Mouse (Mus musculus): ENCODE measurements around the gene Zfyve19. TPM values are rescaled to one million over a fixed set of nuclear protein-coding genes. Genes with fewer than 3 reads are reported as not detected.

The Zfyve19 gene
- total RNA-seq, 2 experiments from 2014 or later = 0.58 to 12.6 TPM

DNA sequence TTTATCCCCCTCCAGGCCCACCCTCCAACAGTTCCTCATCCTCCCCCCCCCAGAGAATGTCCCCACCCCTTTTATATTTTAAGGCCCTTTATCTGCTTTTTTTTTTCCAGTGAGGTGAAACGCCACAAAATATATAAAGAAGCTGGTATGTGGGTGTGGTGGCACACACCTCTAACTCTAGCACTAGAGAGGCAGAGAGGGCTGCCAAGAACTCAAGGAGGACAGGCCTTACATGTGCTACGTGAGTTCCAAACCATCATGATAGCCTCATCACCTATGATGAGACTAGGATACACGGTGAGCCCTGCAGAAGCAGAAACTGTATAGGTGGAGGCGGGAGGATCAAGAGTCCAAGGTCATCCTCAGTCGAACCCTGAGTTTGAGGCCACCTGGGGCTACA is 17.4 kb upstream of the Zfyve19 start:
- ATAC-seq (replicated peaks; ENCODE audit: low FRiP score, poor library complexity, severe bottlenecking) = no peak

DNA sequence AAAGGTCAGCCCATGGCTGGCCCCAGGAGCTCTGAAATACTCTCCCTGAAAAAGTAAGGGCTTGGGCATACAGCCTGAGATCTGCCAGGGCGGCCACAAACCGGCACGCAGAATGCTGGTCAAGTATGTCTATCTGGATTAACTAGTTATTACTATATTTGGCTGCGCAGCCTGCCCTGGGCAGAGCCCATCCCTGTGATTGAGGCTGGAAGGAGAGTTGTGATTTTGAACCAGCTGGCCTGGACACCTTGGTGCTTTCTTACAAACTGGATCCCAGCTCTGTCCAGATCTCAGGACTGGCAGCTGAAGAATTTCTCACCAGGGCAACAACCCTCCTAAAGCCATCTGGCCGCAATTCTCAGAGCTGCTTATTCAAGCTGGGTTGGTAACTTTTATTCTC is 14.3 kb upstream of the Zfyve19 start:
- ATAC-seq (replicated peaks; ENCODE audit: low FRiP score, poor library complexity, severe bottlenecking) = no peak

DNA sequence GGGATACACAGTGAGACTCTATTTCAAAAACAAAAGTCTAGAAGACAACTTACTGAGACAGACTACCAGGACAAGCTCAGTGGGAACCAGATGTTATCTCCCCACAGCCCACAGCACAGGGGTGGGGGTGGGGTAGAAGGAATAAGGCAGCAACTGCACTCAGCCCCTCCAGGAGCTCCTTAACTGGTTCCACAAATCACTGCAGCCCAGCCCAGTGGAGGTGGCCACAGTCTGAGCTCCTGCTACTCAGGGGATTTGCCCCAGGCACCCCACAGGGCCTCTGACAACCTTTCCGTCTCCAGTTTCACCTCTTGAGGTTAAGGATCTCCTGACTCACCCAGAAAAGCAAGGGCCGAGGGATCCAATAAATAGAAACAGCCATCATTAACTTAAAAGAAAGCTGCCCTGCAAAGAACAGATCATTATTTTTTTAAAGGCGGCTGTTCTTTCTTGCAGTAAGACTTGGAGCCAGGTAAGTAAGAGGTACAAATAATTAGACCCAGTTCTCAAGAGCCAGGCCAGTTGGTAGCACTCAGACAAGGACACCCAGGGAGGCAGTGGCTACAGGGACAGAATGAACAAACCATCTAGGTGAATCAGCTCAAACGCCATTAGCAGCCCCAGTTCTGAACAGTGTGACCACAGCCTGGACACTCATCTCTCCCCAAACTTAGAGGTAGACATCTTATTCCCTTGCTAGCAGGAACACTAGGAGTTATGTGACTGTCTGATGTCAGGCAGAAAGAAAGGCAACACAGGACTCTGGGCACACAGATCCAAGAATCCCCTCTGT is 11.9 kb upstream of the Zfyve19 start:
- no peak for ATAC-seq (replicated peaks; ENCODE audit: low FRiP score, poor library complexity, severe bottlenecking)

DNA sequence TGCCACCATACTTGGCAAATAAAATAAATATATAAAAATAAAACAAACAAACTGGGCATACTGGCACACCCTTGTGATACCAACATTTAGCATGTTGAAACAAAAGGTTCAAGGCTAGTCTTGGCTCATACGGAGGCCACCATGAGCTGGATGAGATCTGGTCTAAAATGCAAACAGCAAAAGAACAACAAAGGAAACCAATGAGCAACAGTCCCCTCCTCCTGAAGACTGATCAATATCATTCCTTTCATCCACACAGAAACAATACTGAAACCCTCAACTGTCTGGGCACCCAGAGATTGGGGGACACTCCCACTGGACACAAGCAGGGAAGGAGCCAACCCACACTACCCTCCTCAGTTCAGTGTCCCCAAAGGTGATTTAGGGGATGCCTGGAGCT is 10.9 kb upstream of the Zfyve19 start:
- ATAC-seq (replicated peaks; ENCODE audit: low FRiP score, poor library complexity, severe bottlenecking) = no peak

DNA sequence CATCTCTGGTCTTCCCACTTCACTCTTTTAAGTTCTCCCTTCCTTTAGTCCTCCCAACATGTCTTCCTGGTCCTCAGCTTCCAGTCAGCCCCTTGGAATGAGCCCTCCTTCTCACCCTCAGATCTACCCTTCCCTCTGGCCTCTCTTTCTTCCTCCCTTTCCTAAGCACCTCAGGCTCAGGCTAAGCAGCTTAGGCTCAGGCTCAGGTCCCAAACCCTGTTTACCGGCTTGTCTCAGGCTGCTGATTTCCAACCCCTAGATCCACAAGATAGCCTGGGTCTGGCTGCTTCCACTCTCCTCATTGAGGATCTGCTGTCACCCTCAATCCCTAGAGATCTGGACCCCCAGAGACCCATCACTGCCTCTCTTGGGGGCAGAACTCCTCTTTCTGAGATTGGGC is 10.4 kb upstream of the Zfyve19 start:
- no peak for ATAC-seq (replicated peaks; ENCODE audit: low FRiP score, poor library complexity, severe bottlenecking)

DNA sequence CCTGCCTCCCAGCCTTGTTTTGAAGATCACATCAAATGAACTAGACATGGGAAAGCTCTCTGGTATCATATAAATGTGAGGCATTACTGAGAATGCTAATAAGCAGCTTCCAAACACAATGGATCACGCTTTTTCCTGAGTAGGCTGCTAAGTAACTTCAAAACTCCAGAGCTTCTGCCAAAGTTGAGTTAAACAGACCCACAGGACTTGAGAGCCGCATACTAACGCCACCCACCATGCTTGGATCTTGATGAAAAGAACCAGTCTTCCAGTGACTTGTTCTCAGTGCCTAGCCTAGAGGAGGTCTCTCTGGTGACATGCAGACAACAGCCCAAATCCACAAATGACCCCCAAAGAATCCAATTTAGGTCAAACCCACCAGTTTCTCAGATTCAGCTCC is 9.5 kb upstream of the Zfyve19 start:
- ATAC-seq (replicated peaks; ENCODE audit: low FRiP score, poor library complexity, severe bottlenecking) = no peak

DNA sequence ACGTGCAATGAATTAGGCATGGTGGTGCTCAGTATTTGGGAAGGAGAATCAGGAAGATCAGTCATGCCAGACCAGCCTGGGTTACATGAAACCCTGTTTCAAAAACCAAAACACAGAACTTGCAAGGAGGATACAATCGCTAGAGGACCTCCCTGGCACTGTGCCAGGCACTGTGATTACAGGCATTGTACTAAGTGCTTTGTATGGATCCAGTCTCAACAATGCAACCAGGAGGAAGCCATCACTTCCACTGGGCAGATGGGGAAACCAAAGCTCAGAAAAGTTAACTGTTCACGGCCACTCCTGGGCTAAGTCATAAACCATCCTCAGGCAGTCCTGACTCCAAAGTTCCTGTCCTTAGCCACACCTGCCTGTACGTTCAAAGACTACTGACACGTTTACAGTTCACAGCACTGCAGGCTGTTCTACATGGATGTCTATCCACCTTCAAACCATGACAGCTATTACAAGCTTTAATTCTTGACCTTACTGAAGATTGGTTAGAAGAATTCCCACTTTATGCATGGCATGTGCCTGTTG is 5.4 kb upstream of the Zfyve19 start:
- ATAC-seq (replicated peaks; ENCODE audit: low FRiP score, poor library complexity, severe bottlenecking) = no peak

DNA sequence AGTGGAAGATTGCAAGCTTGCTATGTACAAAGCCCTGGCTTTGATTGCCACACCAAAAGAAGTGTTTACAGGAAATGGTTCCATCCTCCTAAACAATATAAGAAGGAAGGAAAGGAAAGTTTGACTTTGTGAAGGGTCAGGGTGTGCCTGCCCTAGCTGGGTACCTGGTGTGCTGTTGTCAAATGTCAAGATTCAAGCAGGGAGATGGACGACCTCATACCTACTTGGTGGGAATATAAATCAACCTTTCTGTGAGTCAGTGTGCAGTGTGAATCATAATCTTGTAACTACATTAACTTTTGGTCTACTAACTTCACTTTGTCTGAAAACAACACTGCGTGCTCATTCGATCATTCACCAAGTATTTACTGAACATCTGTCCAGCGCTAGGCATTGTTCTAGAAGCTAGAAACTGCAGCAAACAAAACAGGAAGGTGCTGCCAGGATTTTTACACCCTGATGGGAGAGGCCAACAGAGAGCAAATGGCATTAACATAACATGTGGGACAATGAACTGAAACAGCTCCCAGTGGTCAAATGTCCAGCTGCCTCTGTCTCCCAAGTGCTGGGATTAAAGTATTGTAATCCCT is 4.5 kb upstream of the Zfyve19 start:
- no peak for ATAC-seq (replicated peaks; ENCODE audit: low FRiP score, poor library complexity, severe bottlenecking)

DNA sequence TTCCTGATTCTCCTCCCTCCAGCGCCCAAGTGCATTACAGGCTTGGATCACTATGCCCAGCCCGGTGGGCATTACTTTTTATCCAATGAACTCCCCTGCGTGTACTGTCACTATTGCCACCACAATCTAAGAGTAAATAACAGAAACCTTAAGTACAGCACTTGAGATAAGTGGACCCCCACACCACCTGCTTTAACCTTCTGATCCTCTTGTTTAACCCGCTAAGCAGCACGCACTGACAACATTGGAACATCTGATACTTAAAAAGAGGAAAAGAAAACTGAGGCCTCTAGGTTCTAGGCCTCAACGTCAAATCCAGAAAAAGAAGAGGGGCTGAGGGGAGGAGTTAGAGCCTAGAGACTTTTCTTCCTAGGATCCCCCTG is 465 bp upstream of the Zfyve19 start:
- ATAC-seq (replicated peaks; ENCODE audit: low FRiP score, poor library complexity, severe bottlenecking) = 0 out of 2 replicates have a peak, but pooled peaks have one; percentile 6

DNA sequence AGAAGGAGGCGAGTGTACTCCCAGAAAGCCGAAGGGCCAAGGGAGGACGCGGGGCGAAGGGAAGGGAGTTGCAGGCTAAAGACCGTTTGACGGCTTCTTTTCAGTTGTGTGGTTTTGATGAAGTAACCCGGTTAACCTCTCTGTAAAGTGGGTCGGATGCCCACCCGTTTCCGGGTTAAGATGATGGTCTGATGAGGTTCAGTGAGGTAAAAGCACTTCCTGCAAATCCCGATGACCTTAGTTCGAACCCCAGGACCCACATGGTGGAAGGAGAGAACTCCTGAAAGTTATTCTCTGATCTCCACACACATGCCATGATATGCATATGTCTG is 725 bp downstream of the Zfyve19 start:
- ATAC-seq (replicated peaks; ENCODE audit: low FRiP score, poor library complexity, severe bottlenecking) = peak; percentile 62

DNA sequence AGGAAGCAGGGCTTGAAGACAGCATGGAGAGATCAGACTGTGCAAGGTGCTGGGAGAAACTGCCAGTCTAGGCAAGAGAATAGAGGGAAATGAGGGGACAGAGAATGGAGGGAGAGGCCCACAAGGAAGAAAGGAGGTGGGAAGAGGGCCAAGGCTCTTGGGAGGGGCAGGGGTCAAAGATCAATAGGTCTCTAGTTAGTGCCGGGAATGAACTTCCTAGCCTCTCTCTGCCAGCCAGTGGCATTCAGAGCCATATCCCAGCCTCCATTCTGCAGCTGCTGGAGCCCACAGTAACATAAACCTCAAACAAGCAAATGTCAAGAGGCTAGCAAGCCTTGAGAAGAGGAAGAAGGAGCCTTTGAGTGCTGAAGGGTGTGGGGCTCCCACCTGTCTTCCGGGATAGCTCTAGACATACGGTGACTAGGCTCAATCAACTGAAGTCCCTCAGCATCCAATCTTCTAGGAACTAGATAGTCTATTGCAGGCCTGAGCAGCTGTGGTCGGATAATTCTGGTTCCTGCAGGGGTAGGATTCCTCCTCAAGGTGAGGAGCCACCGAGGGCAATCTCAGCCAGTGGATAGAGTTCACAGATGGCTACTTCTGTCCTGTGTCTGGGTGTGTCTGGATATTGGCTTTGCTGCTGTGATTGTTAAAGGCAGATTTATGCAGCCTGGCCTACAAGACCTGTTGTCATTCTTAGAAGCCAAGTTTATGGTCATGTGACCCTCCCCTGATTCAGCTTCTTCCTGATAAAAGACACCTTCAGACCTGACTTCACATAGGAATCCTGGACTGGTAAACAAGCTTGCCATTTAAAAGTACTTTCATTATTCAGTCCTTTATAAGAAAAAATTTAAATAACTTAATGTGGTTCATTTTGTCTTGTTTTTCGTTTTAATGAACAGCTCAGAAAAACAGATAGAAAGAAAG is 21.6 kb downstream of the Zfyve19 start, which contains the start of gene Ppp1r14d:
Gene Ppp1r14d, minus strand, starts transcription at position 132 of the 930 bp plus-strand sequence.
- ATAC-seq (replicated peaks; ENCODE audit: low FRiP score, poor library complexity, severe bottlenecking) = no peak

DNA sequence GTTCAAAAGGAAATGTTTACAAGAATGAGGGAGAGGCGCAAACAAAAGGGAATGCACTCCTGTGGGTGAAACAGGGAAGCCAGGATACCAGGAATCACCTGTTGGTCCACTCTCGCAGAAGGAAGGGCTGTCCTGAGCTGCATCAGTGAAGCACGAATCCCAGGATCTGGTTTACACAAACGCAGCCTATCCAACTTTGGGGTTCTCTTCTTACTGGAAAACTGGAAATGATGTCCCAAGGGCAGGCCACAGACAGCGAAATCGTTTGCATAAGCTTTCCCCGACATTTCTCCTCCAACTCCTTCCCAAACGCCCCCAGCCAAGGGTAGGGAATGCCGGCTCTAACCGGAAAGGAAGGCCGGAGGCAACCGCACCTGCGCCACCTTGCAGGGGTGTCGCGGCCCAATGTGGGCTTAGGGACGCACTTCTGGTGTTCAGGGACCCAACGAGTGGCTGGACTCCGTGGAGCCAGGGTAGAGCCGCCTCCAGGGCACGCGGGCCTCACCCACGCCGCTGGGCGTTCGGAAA is 28.3 kb downstream of the Zfyve19 start:
- no peak for ATAC-seq (replicated peaks; ENCODE audit: low FRiP score, poor library complexity, severe bottlenecking)

DNA sequence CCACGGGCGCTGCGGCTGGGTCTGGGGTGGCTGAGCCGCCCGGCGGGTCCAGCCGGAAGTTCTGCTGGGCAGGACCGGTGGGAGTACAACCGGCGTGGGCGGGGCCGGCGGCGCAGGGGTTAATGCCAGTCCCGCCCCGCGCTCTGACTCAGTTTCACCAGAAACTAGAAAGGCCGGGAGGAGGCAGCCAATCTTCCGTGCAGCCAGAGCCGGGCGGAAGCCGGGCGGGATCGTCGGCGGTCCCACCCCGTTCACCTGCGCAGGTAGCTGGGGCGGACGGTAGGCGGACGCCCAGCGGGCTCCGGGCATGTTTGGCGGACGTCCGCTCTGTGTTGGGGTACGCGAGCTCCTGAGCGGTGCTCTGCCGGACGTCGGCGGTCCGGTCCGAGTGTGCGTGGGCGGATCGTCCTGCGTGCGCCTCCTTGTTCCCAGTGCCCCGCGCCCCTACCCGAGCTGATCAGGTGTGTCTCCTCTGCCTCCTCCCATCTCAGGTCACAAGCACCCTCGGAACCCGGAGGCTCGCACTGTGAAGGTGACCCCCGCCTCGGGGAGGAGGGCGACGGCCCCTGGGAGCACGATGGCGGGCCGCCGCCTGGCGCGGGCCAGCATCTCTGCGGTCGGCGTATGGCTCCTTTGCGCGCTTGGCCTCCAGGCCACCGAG is 28.9 kb downstream of the Zfyve19 start, which contains the start of gene Spint1:
Gene Spint1, plus strand, starts transcription at position 153 of the 661 bp plus-strand sequence.
- ATAC-seq (replicated peaks; ENCODE audit: low FRiP score, poor library complexity, severe bottlenecking) = no peak

DNA sequence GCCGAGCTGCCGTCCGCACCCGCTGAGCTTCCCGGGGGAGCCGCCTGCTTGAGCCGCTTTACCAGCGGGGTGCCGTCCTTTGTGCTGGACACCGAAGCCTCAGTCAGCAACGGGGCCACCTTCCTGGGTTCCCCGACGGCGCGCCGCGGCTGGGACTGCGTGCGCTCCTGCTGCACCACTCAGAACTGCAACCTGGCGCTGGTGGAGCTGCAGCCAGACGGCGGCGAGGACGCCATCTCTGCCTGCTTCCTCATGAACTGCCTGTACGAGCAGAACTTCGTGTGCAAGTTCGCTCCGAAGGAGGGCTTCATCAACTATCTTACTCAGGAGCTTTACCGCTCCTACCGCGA is 29.4 kb downstream of the Zfyve19 start:
- ATAC-seq (replicated peaks; ENCODE audit: low FRiP score, poor library complexity, severe bottlenecking) = no peak

DNA sequence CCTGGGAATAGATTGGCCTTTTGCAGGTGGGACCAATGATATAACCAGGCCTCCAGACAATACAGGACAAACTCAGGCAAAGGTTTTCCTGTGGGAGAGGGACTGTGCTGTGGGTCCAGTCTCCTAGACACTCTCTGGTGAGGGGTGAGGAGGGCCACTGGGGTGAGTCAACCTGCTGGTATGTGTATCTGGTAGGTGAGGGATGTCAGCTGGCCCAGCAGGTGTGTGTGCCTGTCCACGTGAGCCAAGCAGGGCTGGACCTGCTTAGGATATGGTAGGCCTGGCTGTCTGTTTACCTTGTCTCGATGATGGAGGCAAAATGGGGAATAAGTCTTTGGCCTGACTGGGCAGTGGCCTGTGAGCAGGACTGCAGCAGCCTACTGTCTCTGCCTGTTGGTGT is 30.3 kb downstream of the Zfyve19 start:
- no peak for ATAC-seq (replicated peaks; ENCODE audit: low FRiP score, poor library complexity, severe bottlenecking)

DNA sequence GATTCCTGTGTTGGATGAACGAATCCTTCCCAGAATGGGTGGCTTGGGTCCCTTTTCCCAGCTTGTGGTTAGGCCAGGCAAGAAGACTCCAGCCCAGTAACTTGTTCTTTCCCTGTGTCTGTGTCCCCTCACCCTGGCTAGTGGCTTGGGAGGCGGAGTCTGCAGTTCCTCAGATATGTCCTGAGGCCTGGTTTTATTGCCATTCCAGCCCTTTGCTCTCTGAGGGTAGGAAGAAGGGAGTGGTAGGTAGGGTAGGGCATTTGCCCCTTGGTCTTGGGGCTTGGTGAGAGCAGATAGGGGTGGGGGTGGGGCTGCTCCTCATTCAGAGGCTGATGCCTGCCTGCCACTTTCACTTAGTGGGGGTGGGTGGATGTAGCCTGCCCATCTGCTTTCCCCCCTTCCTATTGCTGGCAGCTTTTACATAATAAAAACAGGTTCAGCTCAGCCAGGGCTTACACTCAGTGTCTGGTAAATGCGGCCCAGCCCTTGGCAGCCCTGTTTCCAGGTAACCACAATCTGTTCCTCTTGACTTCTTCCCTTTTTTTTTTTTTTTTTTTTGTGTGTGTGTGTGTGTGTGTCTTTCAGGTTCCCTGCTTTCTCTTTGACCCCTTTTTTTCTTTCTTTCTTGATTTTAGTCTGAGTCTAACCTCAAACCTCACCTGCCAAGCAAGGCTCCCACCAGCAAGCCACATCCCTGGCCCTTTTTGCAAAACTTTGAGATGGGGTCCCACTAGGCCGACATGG is 31.8 kb downstream of the Zfyve19 start:
- ATAC-seq (replicated peaks; ENCODE audit: low FRiP score, poor library complexity, severe bottlenecking) = no peak

DNA sequence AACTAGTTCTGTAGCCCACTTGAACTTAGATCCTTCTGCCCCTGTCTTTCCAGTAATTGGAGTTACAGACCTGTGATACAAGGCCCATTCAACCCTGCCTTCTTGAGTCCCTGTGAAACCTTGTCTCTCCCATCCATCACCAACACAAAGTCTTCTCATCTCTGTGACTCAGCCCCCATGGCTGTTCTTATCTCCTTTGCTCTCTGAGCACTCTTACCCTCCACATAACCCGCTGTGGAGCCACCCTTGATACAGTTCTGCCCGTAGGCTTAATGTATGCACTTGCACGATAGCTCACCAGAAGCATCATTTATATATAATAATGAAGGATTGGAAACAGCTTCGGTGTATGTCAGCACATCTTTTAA is 32.4 kb downstream of the Zfyve19 start:
- no peak for ATAC-seq (replicated peaks; ENCODE audit: low FRiP score, poor library complexity, severe bottlenecking)

DNA sequence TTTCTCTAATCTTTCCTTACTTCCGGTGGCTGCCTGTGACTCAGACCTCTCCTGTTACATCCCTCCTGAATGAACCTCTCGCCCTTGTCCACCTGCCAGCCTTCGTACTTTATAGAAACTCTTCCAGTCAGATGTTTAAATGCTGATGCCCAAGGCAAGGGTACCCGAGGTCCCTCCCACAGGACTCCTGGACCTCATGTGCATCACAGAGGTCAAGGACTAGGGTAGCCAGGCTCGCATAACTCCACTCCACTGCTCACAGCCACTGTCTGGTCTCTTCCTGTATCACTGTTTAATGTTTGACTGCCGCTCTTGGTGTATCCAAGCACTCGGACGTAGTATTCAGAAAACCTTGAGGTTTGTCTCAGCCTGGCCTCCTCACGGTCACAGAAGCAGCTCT is 34.1 kb downstream of the Zfyve19 start:
- ATAC-seq (replicated peaks; ENCODE audit: low FRiP score, poor library complexity, severe bottlenecking) = no peak

DNA sequence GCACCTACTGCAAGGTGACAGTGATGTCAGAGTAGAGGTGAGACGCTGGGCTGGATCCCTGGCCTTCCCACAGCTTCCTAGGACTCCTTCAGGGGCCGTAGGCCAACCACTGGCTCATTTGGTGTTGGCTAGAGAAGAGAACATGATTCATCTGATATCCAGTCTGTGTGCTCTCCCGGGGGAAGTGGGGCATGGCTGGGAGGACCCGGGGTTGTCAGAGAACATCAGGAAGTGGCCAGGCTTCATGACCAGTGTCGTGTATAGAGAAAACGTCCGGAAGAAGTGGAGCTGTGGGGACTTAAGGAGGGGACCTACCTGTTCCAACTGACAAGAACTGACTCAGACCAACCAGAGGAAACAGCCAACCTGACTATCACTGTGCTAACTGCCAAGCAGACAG is 36.8 kb downstream of the Zfyve19 start:
- no peak for ATAC-seq (replicated peaks; ENCODE audit: low FRiP score, poor library complexity, severe bottlenecking)

All from erythroblast, adult 5-6 weeks (primary cell).